Mouse (Mus musculus): Measurements from ENCODE around the gene Lrrc41. TPM values are rescaled to one million over a fixed set of nuclear protein-coding genes. Genes with fewer than 3 reads are reported as not detected.

The Lrrc41 gene
- polyA plus RNA-seq, 1 experiment from 2014 or later, result 54.3 TPM

- Histone ChIP-seq H3K9me3 (replicated peaks) (no peaks in the 10 kb centered on the region), H3K4me3 (no peak overlapping the region), H3K4me2 (no peak overlapping the region), H3K9ac (no peak overlapping the region), H3K27me3 (no peaks in the 10 kb centered on the region), H3K4me1 (no peaks in the 10 kb centered on the region), H3K36me3 (ENCODE audit: poor library complexity, severe bottlenecking) (no peaks in the 10 kb centered on the region), H3K27ac (no peak overlapping the region)
- no peak for ATAC-seq
- WGBS, result 57% methylated on average over 13 of the region's 13 CpGs
Observed at GRCm38 (mm10) chr4:116137421-116137996, 62.4 kb downstream of the Lrrc41 start.

GRCm38 (mm10) chr4:116140801-116141574 is 65.9 kb downstream of the Lrrc41 start:
- 86% methylated on average over 7 of the region's 7 CpGs for WGBS
- Histone ChIP-seq H3K9ac (no peak overlapping the region), H3K4me3 (no peak overlapping the region), H3K36me3 (ENCODE audit: poor library complexity, severe bottlenecking) (no peaks in the 10 kb centered on the region), H3K27me3 (peaks cover 9% of the 10 kb centered on the region), H3K27ac (no peak overlapping the region), H3K9me3 (replicated peaks) (no peaks in the 10 kb centered on the region), H3K4me2 (no peak overlapping the region), H3K4me1 (peaks cover 18% of the 10 kb centered on the region)
- no peak for ATAC-seq

DNA sequence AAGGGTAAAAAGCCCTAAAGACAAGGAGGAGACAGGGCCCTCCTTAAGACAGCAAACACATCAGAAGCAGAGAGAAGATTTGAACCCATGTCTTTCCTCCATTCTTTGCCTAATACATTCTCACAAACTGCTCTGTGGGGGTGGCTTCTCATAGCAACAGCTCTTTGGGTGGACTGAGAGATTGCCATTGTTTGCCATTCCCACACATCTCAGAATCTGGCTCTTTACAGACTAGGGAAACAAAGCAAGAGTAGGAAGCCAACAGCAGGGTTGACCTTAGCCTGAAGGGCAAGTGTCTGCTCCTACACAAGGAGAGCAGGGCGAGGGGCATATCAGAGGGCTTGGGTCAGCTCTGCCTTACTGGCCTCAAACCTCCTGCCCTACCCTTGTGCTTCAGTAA is 66.7 kb downstream of the Lrrc41 start:
- 79% methylated on average over 1 of the region's 1 CpGs for WGBS
- Histone ChIP-seq H3K27ac (no peak overlapping the region), H3K4me1 (peaks cover 18% of the 10 kb centered on the region), H3K36me3 (ENCODE audit: poor library complexity, severe bottlenecking) (no peaks in the 10 kb centered on the region), H3K4me2 (no peak overlapping the region), H3K27me3 (peaks cover 9% of the 10 kb centered on the region), H3K9me3 (replicated peaks) (no peaks in the 10 kb centered on the region), H3K9ac (no peak overlapping the region), H3K4me3 (no peak overlapping the region)
- ATAC-seq, result no peak

- no peak for ATAC-seq
- Histone ChIP-seq H3K9ac (no peak overlapping the region), H3K27me3 (peaks cover 9% of the 10 kb centered on the region), H3K4me3 (no peak overlapping the region), H3K36me3 (ENCODE audit: poor library complexity, severe bottlenecking) (no peaks in the 10 kb centered on the region), H3K9me3 (replicated peaks) (no peaks in the 10 kb centered on the region), H3K4me1 (peaks cover 18% of the 10 kb centered on the region), H3K4me2 (no peak overlapping the region), H3K27ac (no peak overlapping the region)
- WGBS, result 81% methylated on average over 7 of the region's 7 CpGs
Observed at GRCm38 (mm10) chr4:116142269-116142668, 67.2 kb downstream of the Lrrc41 start.

- Histone ChIP-seq H3K4me3 (peak overlapping the region; percentile 64), H3K27me3 (peaks cover 9% of the 10 kb centered on the region), H3K4me1 (peaks cover 18% of the 10 kb centered on the region), H3K36me3 (ENCODE audit: poor library complexity, severe bottlenecking) (no peaks in the 10 kb centered on the region), H3K27ac (no peak overlapping the region), H3K9ac (no peak overlapping the region), H3K9me3 (replicated peaks) (no peaks in the 10 kb centered on the region), H3K4me2 (peak overlapping the region; percentile 95)
- no peak for ATAC-seq
- WGBS, result 17% methylated on average over 7 of the region's 7 CpGs
Observed at GRCm38 (mm10) chr4:116143317-116143811, 68.3 kb downstream of the Lrrc41 start.

- H3K27me3 ChIP-seq, result peaks cover 9% of the 10 kb centered on the region
- H3K4me3 ChIP-seq, result peak overlapping the region; percentile 64
- H3K9me3 ChIP-seq (replicated peaks), result no peaks in the 10 kb centered on the region
- peak; percentile 80 for ATAC-seq
- H3K36me3 ChIP-seq (ENCODE audit: poor library complexity, severe bottlenecking), result no peaks in the 10 kb centered on the region
- peak overlapping the region; percentile 95 for H3K4me2 ChIP-seq
- under 1% methylated on average over 47 of the region's 47 CpGs for WGBS
- H3K4me1 ChIP-seq, result peaks cover 18% of the 10 kb centered on the region
- H3K9ac ChIP-seq, result peak overlapping the region; percentile 78
- H3K27ac ChIP-seq, result no peak overlapping the region
Observed at GRCm38 (mm10) chr4:116143891-116144717, 69.0 kb downstream of the Lrrc41 start.

Other genes starting within 250 kb of the Lrrc41 start
- gene Mob3c, start 247.2 kb upstream of the Lrrc41 start, polyA plus RNA-seq (2015; fragmentation: Nextera tagmentation; extraction: Ambion mirVana), result 3.8 and 4.9 TPM in 2 replicates
- 21.7 and 23.0 TPM in 2 replicates for gene Mknk1, start 236.1 kb upstream of the Lrrc41 start, polyA plus RNA-seq (2015; fragmentation: Nextera tagmentation; extraction: Ambion mirVana)
- gene Kncn, start 190.9 kb upstream of the Lrrc41 start, polyA plus RNA-seq (2015; fragmentation: Nextera tagmentation; extraction: Ambion mirVana), result 0.09 TPM in 1 of 2 replicates, not detected in the other
- 0.25 TPM in 1 of 2 replicates, not detected in the other for gene 6430628N08Rik, start 184.6 kb upstream of the Lrrc41 start, polyA plus RNA-seq (2015; fragmentation: Nextera tagmentation; extraction: Ambion mirVana)
- gene Dmbx1, start 135.3 kb upstream of the Lrrc41 start, polyA plus RNA-seq (2015; fragmentation: Nextera tagmentation; extraction: Ambion mirVana), result 0.09 and 0.11 TPM in 2 replicates
- 4.7 and 5.5 TPM in 2 replicates for gene Faah, start 57.3 kb upstream of the Lrrc41 start, polyA plus RNA-seq (2015; fragmentation: Nextera tagmentation; extraction: Ambion mirVana)
- 13.7 and 15.6 TPM in 2 replicates for gene Nsun4, start 21.4 kb upstream of the Lrrc41 start, polyA plus RNA-seq (2015; fragmentation: Nextera tagmentation; extraction: Ambion mirVana)
- gene Uqcrh, start 198 bp upstream of the Lrrc41 start, polyA plus RNA-seq (2015; fragmentation: Nextera tagmentation; extraction: Ambion mirVana), result 477 and 508 TPM in 2 replicates
- gene Rad54l, start 48.4 kb downstream of the Lrrc41 start, polyA plus RNA-seq (2015; fragmentation: Nextera tagmentation; extraction: Ambion mirVana), result 45.8 and 48.7 TPM in 2 replicates
- 52.8 and 54.2 TPM in 2 replicates for gene Pomgnt1, start 48.6 kb downstream of the Lrrc41 start, polyA plus RNA-seq (2015; fragmentation: Nextera tagmentation; extraction: Ambion mirVana)
- 2.0 and 2.3 TPM in 2 replicates for gene Lurap1, start 76.1 kb downstream of the Lrrc41 start, polyA plus RNA-seq (2015; fragmentation: Nextera tagmentation; extraction: Ambion mirVana)
- gene Tspan1, start 92.3 kb downstream of the Lrrc41 start, polyA plus RNA-seq (2015; fragmentation: Nextera tagmentation; extraction: Ambion mirVana), result 0.22 TPM in 1 of 2 replicates, not detected in the other
- not detected in 2 replicates for gene 1700042G07Rik, start 98.1 kb downstream of the Lrrc41 start, polyA plus RNA-seq (2015; fragmentation: Nextera tagmentation; extraction: Ambion mirVana)
- gene Gm49337, start 98.1 kb downstream of the Lrrc41 start, polyA plus RNA-seq (2015; fragmentation: Nextera tagmentation; extraction: Ambion mirVana), result not detected in 2 replicates
- gene Pik3r3, start 146.3 kb downstream of the Lrrc41 start, polyA plus RNA-seq (2015; fragmentation: Nextera tagmentation; extraction: Ambion mirVana), result 81.8 and 85.3 TPM in 2 replicates

All from forebrain, embryonic 13.5 days (tissue).